In genomic region chr13:69226538-69226937, GRCm38 (mm10) we compare ENCODE assay signal across 24 mouse cellular contexts.
DNase-seq lines count a peak whose midpoint lies in the region; ATAC-seq and TF ChIP-seq lines count a peak whose summit lies in the region.
"Had no signal": no experiment of that assay in that cellular context is flagged by ENCODE, and none has a peak within 500 bp of the region (broad histone marks: within the 10 kb centered on the region; RNA-seq: fewer than 3 reads in every experiment).

No protein-coding gene starts in this region.

- no peaks in the 10 kb centered on the region for H3K27me3 ChIP-seq in heart, embryonic 12.5 days (replicated peaks)
- H3K27me3 ChIP-seq: CH12.LX; embryonic facial prominence, embryonic 12.5 days; forebrain, embryonic 13.5 days; forebrain, embryonic 15.5 days; Patski had no signal

- H3K36me3 ChIP-seq in heart, embryonic 12.5 days: no peaks in the 10 kb centered on the region
- H3K36me3 ChIP-seq: embryonic facial prominence, embryonic 10.5 days; embryonic facial prominence, embryonic 12.5 days; forebrain, embryonic 15.5 days; G1E had no signal

- 64% methylated on average over 5 of the region's 5 CpGs for WGBS in heart, embryonic 12.5 days

- TF ChIP-seq CTCF in gastrocnemius, adult 2 months (IDR thresholded peaks at IDR 0.05): no peak

- no peak overlapping the region for H3K4me3 ChIP-seq in gastrocnemius, adult 2 months
- H3K4me3 ChIP-seq in heart, embryonic 12.5 days: no peak overlapping the region
- H3K4me3 ChIP-seq: embryonic facial prominence, embryonic 10.5 days; embryonic facial prominence, embryonic 12.5 days; forebrain, embryonic 13.5 days; forebrain, embryonic 15.5 days had no signal

- no peak overlapping the region for H3K9ac ChIP-seq in heart, embryonic 12.5 days
- H3K9ac ChIP-seq: embryonic facial prominence, embryonic 12.5 days; forebrain, embryonic 13.5 days; forebrain, embryonic 15.5 days had no signal

- no peaks in the 10 kb centered on the region for H3K9me3 ChIP-seq in heart, embryonic 12.5 days (replicated peaks)
- H3K9me3 ChIP-seq: embryonic facial prominence, embryonic 10.5 days; embryonic facial prominence, embryonic 12.5 days; forebrain, embryonic 13.5 days; forebrain, embryonic 15.5 days had no signal

- peak; percentile 59 for ATAC-seq in frontal cortex, adult (ENCODE audit: low TSS enrichment)
- ATAC-seq in heart, embryonic 12.5 days (ENCODE audit: insufficient number of reproducible peaks, low FRiP score): no peak
- ATAC-seq: activated CD4-positive, CD25-positive, alpha-beta regulatory T cell, adult 4 months; CD4-positive, CD25-positive, alpha-beta regulatory T cell, adult 4 months; forebrain, embryonic 13.5 days; forebrain, embryonic 15.5 days; Patski had no signal

- H3K4me1 ChIP-seq in heart, embryonic 12.5 days (replicated peaks): no peaks in the 10 kb centered on the region
- H3K4me1 ChIP-seq: embryonic facial prominence, embryonic 10.5 days; embryonic facial prominence, embryonic 12.5 days; forebrain, embryonic 13.5 days; forebrain, embryonic 15.5 days had no signal

- intact Hi-C loops in gastrocnemius, adult 2 months (cut with DNase I): no loop called here
- intact Hi-C loops in gastrocnemius, postnatal 36 days (cut with DNase I): no loop called here

- DNase-seq in frontal cortex, postnatal 36 days (ENCODE audit: low spot score in 2 of 2): no peak
- peak; percentile 29 for DNase-seq in gastrocnemius, adult 2 months
- no peak for DNase-seq in gastrocnemius, postnatal 36 days
- DNase-seq in heart, adult 11 months: peak; percentile 58
- DNase-seq: adrenal gland, adult 8-10 months; adrenal gland, postnatal 14 days; adrenal gland, postnatal 36 days; B cell, adult 2 months; cerebellum, adult 11-12 months; cerebellum, adult 2 months; cerebellum, adult 9-10 months; cerebellum, postnatal 10 days; cerebellum, postnatal 25 days had no signal

- H3K27ac ChIP-seq in gastrocnemius, adult 2 months: no peak overlapping the region
- no peak overlapping the region for H3K27ac ChIP-seq in heart, embryonic 12.5 days (ENCODE audit: poor library complexity, severe bottlenecking)
- H3K27ac ChIP-seq: embryonic facial prominence, embryonic 10.5 days; embryonic facial prominence, embryonic 12.5 days; forebrain, embryonic 13.5 days; forebrain, embryonic 15.5 days had no signal

- H3K4me2 ChIP-seq in heart, embryonic 12.5 days: no peak overlapping the region
- H3K4me2 ChIP-seq: embryonic facial prominence, embryonic 12.5 days; forebrain, embryonic 13.5 days; forebrain, embryonic 15.5 days had no signal

Comparison
In these comparisons a context has a peak if more than half of its experiments do, and no peak if none do; other contexts are left out.
1. DNase-seq: peak in gastrocnemius, adult 2 months (single experiment) and heart, adult 11 months (single experiment); none in frontal cortex, postnatal 36 days (0 of 2) and gastrocnemius, postnatal 36 days (0 of 2).